Mouse (Mus musculus) heart, postnatal 0 days (tissue): ENCODE results near the gene Pakap.

Experiments used
- CTCF ChIP-seq: IDR thresholded peaks from 2 replicates; pipeline ENCODE4 v1.5.1; 2016; ENCODE audit warnings: antibody characterized with exemption, control low read depth, low read depth
- EP300 ChIP-seq: IDR thresholded peaks from 2 replicates; pipeline ENCODE4 v1.6.1; 2016; ENCODE audit warnings: antibody characterized with exemption, low read depth

DNA sequence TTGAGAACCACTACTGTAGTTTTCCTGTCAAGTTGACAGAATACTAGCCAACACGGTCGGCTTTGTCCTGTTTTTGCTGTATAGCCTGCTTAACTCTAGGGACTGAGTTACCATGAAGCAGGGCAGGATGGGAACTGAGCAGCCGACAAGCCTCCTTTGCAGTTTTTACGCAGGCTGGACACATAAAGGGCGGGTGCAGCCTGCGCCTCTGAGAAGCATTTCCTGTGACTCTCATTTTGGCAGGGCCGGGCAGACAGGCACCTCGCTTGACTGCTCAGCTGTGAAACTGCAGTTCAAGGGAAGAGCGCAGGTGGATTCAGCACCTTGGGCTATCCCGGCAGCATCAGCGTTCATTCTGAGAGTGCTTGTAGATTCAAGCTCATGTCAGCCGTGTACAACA lies 113.5 kb downstream of the Pakap start:
- TF ChIP-seq CTCF (no peak), EP300 (no peak)
